Mouse (Mus musculus) lung, postnatal 0 days (tissue): ENCODE results near the gene Gm43518.

Source experiments
- CTCF ChIP-seq: IDR thresholded peaks from 2 replicates; pipeline ENCODE4 v1.5.1; 2016; ENCODE audit warnings: antibody characterized with exemption, mild to moderate bottlenecking
- EP300 ChIP-seq: IDR thresholded peaks from 2 replicates; pipeline ENCODE4 v1.6.1; 2016; ENCODE audit warnings: antibody characterized with exemption, mild to moderate bottlenecking, control low read depth

DNA sequence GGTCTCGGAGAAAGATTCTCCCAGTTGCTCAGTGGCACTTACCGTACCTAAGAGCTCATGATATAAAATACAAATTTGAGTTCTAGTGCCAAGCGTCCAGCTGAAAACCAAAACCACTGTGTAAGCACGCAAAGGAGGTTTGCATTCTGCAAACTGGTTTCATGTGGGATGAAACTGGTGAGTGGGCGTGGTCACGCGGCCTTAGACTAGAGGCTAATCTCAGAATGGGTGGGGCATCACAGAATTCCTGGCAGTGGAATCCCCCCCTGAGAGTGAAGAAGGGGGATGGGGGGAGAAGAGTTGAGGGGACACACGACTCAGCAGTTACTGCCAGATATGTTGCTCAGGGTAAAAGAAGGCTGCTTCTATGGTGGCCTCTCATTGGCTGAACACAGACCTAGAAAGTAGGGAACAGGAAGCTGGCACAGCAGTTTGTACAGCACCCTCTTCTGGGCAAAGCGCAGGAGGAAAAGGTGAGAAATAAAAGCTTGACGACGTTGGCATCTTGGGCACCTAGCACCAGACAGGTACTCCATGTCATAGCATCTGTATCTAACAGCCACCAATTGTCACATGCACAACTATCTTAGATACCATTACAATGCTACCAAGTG, 23.1 kb upstream of the Gm43518 start:
- peak; percentile 42 for TF ChIP-seq CTCF
- TF ChIP-seq EP300: no peak
